Mouse (Mus musculus): ENCODE results near the gene Ptprk. TPM values are rescaled to one million over a fixed set of nuclear protein-coding genes. Genes with fewer than 3 reads are reported as not detected.

The Ptprk gene
- polyA plus RNA-seq, 1 experiment from 2014 or later = 7.1 TPM

DNA sequence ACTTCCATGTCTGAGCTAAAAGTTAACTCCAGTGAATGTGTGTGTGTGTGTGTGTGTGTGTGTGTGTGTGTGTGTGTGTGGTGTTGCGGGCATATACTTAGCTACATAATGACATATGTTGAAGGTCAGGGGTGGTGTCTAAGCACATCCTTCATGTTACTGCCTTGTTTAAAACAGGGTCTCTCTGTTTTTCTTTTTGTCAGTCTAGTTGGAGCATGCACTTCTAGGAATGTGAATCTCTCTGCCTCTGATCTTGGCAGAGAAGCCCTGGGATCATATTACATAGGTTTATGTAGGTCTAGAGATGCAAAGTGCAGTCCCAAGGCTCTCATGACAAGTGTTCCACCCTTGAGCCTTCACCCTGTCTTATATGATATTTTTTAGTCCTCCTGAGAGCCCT, 137.5 kb downstream of the Ptprk start:
- no peak overlapping the region for H3K27ac ChIP-seq
- no peak for ATAC-seq

DNA sequence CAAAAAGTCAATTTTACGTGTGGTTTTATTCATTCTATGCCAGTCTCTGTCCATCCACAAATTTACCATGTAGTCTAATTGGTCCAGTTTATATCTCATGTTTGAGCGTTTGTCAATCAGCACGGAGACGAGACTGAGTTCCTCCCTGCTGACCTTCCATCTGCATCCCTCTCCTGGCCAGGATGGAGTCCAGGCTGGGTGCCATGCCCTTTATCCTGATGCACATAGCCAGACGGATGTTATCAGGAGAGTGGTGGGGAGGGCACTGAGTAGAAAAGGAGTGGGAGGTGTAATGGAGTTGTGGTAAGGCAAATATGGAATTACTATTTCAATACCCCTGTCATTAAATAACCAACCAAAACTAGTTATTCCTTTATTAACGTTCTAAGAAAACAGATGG, 140.5 kb downstream of the Ptprk start:
- H3K4me2 ChIP-seq = no peak overlapping the region
- H3K27me3 ChIP-seq (replicated peaks) = no peaks in the 10 kb centered on the region
- WGBS (ENCODE audit: insufficient replicate concordance) = 66% methylated on average over 6 of the region's 6 CpGs
- H3K4me1 ChIP-seq = no peaks in the 10 kb centered on the region
- no peak overlapping the region for H3K9ac ChIP-seq
- H3K9me3 ChIP-seq (replicated peaks) = no peaks in the 10 kb centered on the region
- no peaks in the 10 kb centered on the region for H3K36me3 ChIP-seq
- no peak overlapping the region for H3K27ac ChIP-seq
- H3K4me3 ChIP-seq = no peak overlapping the region
- ATAC-seq = no peak

More for the DNA sequence above, 137.5 kb downstream of the Ptprk start:
- Histone ChIP-seq H3K4me3 (no peak overlapping the region), H3K9ac (no peak overlapping the region), H3K36me3 (no peaks in the 10 kb centered on the region), H3K4me1 (no peaks in the 10 kb centered on the region), H3K9me3 (replicated peaks) (no peaks in the 10 kb centered on the region), H3K27me3 (replicated peaks) (no peaks in the 10 kb centered on the region), H3K4me2 (no peak overlapping the region)
- 71% methylated on average over 1 of the region's 1 CpGs for WGBS (ENCODE audit: insufficient replicate concordance)

DNA sequence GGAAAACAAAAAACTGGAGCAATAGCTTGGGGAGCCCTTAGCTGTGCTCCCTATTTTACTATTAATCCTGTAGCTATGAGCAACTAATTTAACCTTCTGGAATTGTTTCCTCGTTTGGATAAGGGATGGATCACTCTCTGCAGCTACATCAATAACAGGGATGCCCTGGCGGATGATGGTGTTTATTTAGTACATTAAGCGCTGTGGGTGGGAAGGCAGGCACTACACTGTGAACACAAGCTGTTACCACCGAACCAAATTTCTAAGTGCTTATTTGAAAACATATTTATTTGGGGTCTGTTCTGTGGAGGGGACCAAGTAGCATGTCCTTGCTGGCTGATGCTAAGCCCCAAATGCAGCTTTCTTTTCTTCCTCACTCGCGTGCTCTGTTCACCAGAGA, 149.0 kb downstream of the Ptprk start:
- WGBS (ENCODE audit: insufficient replicate concordance) = 62% methylated on average over 6 of the region's 6 CpGs

DNA sequence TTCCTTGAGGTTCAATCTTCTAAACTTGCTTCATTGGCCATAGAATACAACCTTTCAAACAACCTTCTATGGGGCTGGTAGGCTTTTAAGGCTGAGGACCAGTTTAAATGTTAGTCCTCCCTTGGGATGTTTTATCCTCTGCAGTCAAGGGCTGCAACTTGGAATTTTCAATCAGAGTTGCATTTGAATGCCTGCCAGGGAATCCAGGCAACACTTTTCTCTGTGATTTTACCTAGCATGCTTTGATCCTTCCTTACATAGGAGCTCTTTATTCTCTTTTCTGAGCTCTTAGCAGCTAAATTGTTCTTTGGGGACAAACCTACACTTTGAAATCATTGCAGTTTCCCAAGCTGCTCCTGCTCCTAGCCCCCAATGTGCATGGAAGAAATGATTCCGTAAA, 149.8 kb downstream of the Ptprk start:
- ATAC-seq = no peak
- H3K27ac ChIP-seq = no peak overlapping the region
- no peaks in the 10 kb centered on the region for H3K4me1 ChIP-seq
- H3K9me3 ChIP-seq (replicated peaks) = no peaks in the 10 kb centered on the region
- no peak overlapping the region for H3K4me2 ChIP-seq
- 76% methylated on average over 1 of the region's 1 CpGs for WGBS (ENCODE audit: insufficient replicate concordance)
- no peak overlapping the region for H3K9ac ChIP-seq
- no peaks in the 10 kb centered on the region for H3K27me3 ChIP-seq (replicated peaks)
- no peak overlapping the region for H3K4me3 ChIP-seq
- H3K36me3 ChIP-seq = no peaks in the 10 kb centered on the region

More for the DNA sequence above, 149.0 kb downstream of the Ptprk start:
- H3K27ac ChIP-seq = no peak overlapping the region
- H3K27me3 ChIP-seq (replicated peaks) = no peaks in the 10 kb centered on the region
- H3K4me2 ChIP-seq = no peak overlapping the region
- no peaks in the 10 kb centered on the region for H3K4me1 ChIP-seq
- no peaks in the 10 kb centered on the region for H3K9me3 ChIP-seq (replicated peaks)
- H3K4me3 ChIP-seq = no peak overlapping the region
- ATAC-seq = no peak
- no peaks in the 10 kb centered on the region for H3K36me3 ChIP-seq
- H3K9ac ChIP-seq = no peak overlapping the region

DNA sequence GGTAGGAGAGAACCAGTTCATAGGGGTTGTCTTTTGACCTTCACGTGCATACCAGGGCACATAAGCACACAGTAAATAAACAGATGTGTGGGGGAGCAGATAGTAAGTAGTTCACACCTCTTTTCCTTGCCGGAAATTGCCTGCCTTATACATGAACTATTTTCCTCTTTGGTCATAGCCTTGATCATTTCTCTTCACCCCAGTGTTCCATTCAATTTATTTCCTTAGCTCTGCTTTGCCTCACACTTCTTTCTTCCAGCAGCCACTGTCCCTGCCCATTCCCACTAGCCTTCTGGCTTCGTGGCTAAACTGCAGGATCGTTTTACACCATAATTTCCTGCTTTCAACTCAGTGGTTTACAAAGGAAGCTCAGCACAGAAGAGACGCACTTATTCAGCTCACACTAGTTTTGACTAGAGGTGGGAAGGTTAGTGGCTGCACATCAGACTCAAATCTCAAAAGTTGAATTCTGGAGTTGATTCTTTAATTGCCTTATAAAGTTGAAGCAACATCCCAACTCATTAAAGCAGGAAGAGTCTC, 151.0 kb downstream of the Ptprk start:
- Histone ChIP-seq H3K36me3 (no peaks in the 10 kb centered on the region), H3K27ac (no peak overlapping the region), H3K9ac (no peak overlapping the region), H3K4me1 (no peaks in the 10 kb centered on the region), H3K27me3 (replicated peaks) (no peaks in the 10 kb centered on the region), H3K9me3 (replicated peaks) (no peaks in the 10 kb centered on the region), H3K4me2 (no peak overlapping the region), H3K4me3 (no peak overlapping the region)
- no peak for ATAC-seq
- WGBS (ENCODE audit: insufficient replicate concordance) = 20% methylated on average over 5 of the region's 5 CpGs

DNA sequence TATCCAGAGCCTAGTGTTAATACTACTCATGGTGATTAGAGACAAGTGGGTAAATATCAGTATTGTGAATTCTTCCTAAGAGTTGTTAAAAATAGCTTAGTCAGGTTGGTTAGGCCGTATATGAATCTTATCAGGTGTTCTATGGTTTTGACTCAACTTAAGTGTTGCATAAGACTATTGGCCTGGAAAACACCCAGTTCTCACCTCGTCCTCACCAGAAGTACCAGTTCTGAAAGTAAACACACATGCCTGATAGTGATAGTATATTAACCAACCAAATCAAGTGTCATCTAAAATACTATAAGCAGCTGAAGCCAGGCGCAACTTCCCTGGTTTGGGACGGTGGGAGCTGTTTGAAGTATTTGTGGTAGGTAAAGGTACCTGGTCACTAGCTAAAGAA, 153.1 kb downstream of the Ptprk start:
- Histone ChIP-seq H3K36me3 (no peaks in the 10 kb centered on the region), H3K4me2 (no peak overlapping the region), H3K9me3 (replicated peaks) (no peaks in the 10 kb centered on the region), H3K4me3 (no peak overlapping the region), H3K27ac (no peak overlapping the region), H3K4me1 (no peaks in the 10 kb centered on the region), H3K9ac (no peak overlapping the region), H3K27me3 (replicated peaks) (no peaks in the 10 kb centered on the region)
- 49% methylated on average over 4 of the region's 4 CpGs for WGBS (ENCODE audit: insufficient replicate concordance)
- no peak for ATAC-seq

DNA sequence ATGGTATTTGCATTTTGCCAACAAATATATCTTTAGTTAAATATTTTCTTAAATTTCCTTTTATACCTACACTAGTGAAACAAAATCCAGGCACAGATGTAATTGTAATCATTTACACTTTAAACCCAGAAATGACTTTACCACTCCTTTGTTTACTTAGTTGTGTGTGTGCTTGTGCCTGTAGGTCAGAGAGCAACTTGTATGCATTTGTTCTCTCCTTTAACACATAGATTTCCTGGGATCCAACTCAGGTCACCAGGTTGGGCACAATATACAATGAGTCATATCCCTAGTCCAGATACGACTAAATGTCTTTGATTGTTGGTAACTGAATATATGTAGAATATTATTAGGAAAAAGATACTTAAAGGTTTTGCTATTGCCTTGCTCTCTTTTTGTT, 153.6 kb downstream of the Ptprk start:
- H3K36me3 ChIP-seq = no peaks in the 10 kb centered on the region
- H3K4me2 ChIP-seq = no peak overlapping the region
- no peaks in the 10 kb centered on the region for H3K27me3 ChIP-seq (replicated peaks)
- H3K4me1 ChIP-seq = no peaks in the 10 kb centered on the region
- H3K4me3 ChIP-seq = no peak overlapping the region
- no peak overlapping the region for H3K27ac ChIP-seq
- WGBS (ENCODE audit: insufficient replicate concordance) = 65% methylated on average over 1 of the region's 1 CpGs
- no peaks in the 10 kb centered on the region for H3K9me3 ChIP-seq (replicated peaks)
- no peak overlapping the region for H3K9ac ChIP-seq
- ATAC-seq = no peak

DNA sequence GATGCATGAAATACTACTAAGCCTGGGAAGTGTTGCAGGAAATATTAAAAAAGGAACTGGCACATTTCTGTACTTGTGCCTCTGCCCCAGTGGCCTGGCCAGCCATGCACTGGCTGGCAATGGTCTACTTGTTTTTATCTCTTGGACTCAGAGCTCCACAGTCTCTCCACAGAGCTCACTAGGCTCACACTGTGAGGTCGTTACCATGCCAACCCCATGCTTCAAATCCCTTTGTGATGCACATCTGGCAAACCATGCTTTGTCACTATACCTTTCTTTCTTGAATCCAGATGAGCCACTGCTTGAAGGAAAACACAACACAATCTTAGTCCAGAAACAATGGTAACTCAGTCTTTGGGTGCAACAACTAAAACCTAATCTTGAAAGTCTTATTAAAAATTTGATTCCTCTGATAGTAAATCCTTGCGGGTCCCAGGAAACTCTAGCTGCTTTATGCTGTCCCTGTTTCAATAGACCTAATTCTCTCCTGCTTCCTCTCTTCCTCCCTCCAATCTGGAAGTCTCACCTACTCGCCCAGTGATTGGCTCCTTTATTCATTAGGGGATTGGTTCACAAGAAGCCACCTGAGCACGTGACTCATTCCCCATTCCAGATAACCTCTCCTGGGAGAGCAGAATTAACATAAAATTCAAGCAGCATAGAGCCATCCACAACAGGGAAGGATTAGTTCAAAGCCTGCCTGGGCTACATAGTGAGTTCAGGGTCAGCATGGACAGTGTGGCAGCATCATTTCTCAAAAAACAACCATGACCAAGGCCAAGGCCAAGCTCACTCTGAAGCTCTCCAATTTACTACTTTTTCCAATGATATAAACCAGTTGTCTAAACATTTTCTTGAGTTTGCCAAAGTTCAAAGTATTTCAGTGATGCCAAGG, 157.9 kb downstream of the Ptprk start:
- Histone ChIP-seq H3K9ac (no peak overlapping the region), H3K27me3 (replicated peaks) (no peaks in the 10 kb centered on the region), H3K4me2 (no peak overlapping the region), H3K4me1 (no peaks in the 10 kb centered on the region), H3K27ac (no peak overlapping the region), H3K4me3 (no peak overlapping the region), H3K36me3 (no peaks in the 10 kb centered on the region), H3K9me3 (replicated peaks) (no peaks in the 10 kb centered on the region)
- WGBS (ENCODE audit: insufficient replicate concordance) = 57% methylated on average over 4 of the region's 4 CpGs
- no peak for ATAC-seq

DNA sequence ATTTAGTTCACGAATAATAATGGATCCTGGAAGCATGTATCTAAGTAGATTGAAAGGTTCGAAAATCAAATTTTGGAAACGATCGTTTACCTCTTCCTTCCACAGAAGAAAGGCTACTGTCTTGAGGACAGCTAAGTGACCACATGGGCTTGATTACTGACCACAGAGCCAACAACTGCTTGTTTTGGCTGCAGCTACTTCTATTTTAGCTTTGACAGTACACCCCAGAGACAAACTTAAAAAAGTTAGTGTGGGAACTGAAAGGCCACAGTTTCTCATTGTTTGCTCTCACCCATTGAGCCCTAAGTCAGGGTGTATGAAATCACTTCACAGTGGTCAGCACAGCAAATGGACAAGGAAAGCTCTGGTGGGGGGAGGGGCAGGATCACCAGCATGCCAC, 174.4 kb downstream of the Ptprk start:
- Histone ChIP-seq H3K36me3 (no peaks in the 10 kb centered on the region), H3K9me3 (replicated peaks) (no peaks in the 10 kb centered on the region), H3K27me3 (replicated peaks) (no peaks in the 10 kb centered on the region), H3K4me3 (no peak overlapping the region), H3K4me2 (no peak overlapping the region), H3K4me1 (no peaks in the 10 kb centered on the region), H3K27ac (no peak overlapping the region), H3K9ac (no peak overlapping the region)
- WGBS (ENCODE audit: insufficient replicate concordance) = 78% methylated on average over 4 of the region's 4 CpGs
- no peak for ATAC-seq

DNA sequence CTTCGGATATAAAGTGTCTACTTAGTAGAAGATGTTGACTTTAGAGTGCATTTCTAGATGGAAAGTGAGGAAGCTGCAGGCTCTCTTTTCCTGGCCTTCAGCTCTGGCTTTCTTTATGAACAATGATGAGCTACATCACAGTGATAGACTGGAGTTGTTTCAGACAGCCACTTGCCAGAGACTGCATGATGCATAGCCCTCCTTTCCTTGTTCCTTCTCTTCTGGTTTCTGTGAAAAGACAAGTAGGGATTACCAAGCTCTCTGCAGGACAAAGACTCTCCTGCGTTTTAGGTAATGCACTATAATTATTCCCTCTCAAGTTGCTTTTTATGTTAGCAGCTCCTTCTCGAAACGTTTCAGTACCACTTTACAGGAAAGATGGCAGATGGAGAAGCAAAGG, 176.8 kb downstream of the Ptprk start:
- ATAC-seq = no peak
- H3K4me3 ChIP-seq = no peak overlapping the region

DNA sequence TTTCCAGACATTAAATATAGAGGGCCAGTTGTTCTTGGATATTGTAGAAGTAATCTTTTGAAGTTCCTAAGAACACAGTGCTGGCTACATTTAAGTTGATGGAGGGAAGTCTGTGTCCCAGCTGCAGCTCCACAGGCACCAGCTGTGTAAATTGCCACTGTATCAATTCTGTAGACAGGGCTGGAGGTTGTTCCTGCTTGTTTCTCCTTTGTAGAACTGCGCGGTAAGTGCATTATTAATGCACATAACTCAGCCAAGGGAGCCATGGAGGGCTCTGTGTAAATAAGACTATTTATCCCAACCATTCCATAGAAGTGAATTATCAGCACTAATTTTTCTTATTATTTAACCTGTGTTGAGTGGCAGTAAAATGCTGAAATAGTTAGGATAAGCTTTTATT, 186.0 kb downstream of the Ptprk start:
- no peak overlapping the region for H3K9ac ChIP-seq
- WGBS (ENCODE audit: insufficient replicate concordance) = 80% methylated on average over 2 of the region's 2 CpGs

More for the DNA sequence above, 176.8 kb downstream of the Ptprk start:
- H3K4me1 ChIP-seq = no peaks in the 10 kb centered on the region
- no peak overlapping the region for H3K4me2 ChIP-seq
- H3K9ac ChIP-seq = no peak overlapping the region
- WGBS (ENCODE audit: insufficient replicate concordance) = 69% methylated on average over 4 of the region's 4 CpGs
- no peaks in the 10 kb centered on the region for H3K36me3 ChIP-seq
- H3K9me3 ChIP-seq (replicated peaks) = no peaks in the 10 kb centered on the region
- no peak overlapping the region for H3K27ac ChIP-seq
- no peaks in the 10 kb centered on the region for H3K27me3 ChIP-seq (replicated peaks)

DNA sequence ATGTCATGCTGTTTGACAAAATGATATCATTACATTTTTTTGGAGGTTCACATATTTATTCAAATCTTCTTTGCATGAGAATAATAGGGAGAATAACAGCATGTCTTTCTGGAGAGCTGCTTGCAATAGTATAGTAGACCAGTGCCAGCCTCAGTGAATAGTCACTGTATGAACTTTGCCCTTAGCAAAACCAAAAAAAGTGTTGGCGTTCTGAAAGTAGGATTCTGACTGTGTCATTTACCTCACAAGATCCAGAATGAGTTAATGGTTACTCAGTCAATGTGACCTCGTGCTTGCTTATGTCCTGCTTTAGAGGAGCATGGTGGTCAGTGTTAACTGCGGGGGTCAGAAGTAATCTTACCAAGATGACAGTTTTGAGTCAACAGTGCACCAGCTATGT, 187.5 kb downstream of the Ptprk start:
- no peak overlapping the region for H3K9ac ChIP-seq
- no peaks in the 10 kb centered on the region for H3K4me1 ChIP-seq
- H3K36me3 ChIP-seq = peaks cover 6% of the 10 kb centered on the region
- no peak overlapping the region for H3K4me3 ChIP-seq
- H3K27ac ChIP-seq = no peak overlapping the region
- H3K4me2 ChIP-seq = no peak overlapping the region
- no peaks in the 10 kb centered on the region for H3K9me3 ChIP-seq (replicated peaks)
- 63% methylated on average over 3 of the region's 3 CpGs for WGBS (ENCODE audit: insufficient replicate concordance)
- no peak for ATAC-seq
- H3K27me3 ChIP-seq (replicated peaks) = no peaks in the 10 kb centered on the region

More for the DNA sequence above, 186.0 kb downstream of the Ptprk start:
- no peaks in the 10 kb centered on the region for H3K27me3 ChIP-seq (replicated peaks)
- no peak for ATAC-seq
- no peak overlapping the region for H3K27ac ChIP-seq
- H3K36me3 ChIP-seq = no peaks in the 10 kb centered on the region
- no peak overlapping the region for H3K4me3 ChIP-seq
- no peak overlapping the region for H3K4me2 ChIP-seq
- H3K4me1 ChIP-seq = no peaks in the 10 kb centered on the region
- no peaks in the 10 kb centered on the region for H3K9me3 ChIP-seq (replicated peaks)

All from liver, embryonic 12.5 days (tissue).